Mouse (Mus musculus) intestine, embryonic 14.5 days (tissue): ENCODE data around the gene 9130019O22Rik. TPM values are rescaled to one million over a fixed set of nuclear protein-coding genes. Genes with fewer than 3 reads are reported as not detected.
A peak's percentile ranks its signal among the peaks of the same experiment; 100 is the strongest.
"Not testable (repeated sequence)": the region's sequence is repeated elsewhere in the genome, so short reads cannot be mapped to it uniquely, and the experiment has no call there.

Experiments used
- ATAC-seq: fragments of 200-750 bp; cut with Nextera tagmentation; replicated peaks from 2 replicates; pipeline ENCODE4 v1.8.0; 2017; ENCODE audit warnings: low read depth, moderate number of reproducible peaks, moderate TSS enrichment, moderate library complexity; ENCODE audit not compliant: low FRiP score, low TSS enrichment
- DNase-seq: peaks from one replicate; pipeline ENCODE4 v3.0.0-alpha.2; 2018; ENCODE audit warnings: low spot score
- H3K27ac ChIP-seq: fragments of 300-500 bp; sonication (generic); 2 replicates; pipeline ENCODE4 v1.5.1; 2014; ENCODE audit warnings: low read depth, mild to moderate bottlenecking, control low read depth
- H3K27me3 ChIP-seq: fragments of 300-500 bp; sonication (generic); replicated peaks from 2 replicates; pipeline ENCODE4 v1.6.1; 2014; ENCODE audit warnings: low read length, control low read depth; ENCODE audit not compliant: control insufficient read depth, insufficient read depth
- H3K36me3 ChIP-seq: fragments of 300-500 bp; sonication (generic); 2 replicates; pipeline ENCODE4 v1.6.1; 2014; ENCODE audit warnings: low read length, control low read depth; ENCODE audit not compliant: control insufficient read depth, insufficient read depth
- H3K4me1 ChIP-seq: fragments of 300-500 bp; sonication (generic); replicated peaks from 2 replicates; pipeline ENCODE4 v1.6.1; 2014; ENCODE audit warnings: low read length, control low read depth, mixed read lengths; ENCODE audit not compliant: control insufficient read depth, insufficient read depth
- H3K4me2 ChIP-seq: fragments of 300-500 bp; sonication (generic); 2 replicates; pipeline ENCODE4 v1.6.1; 2014; ENCODE audit warnings: low read length
- H3K4me3 ChIP-seq: fragments of 300-500 bp; sonication (generic); 2 replicates; pipeline ENCODE4 v1.5.1; 2014; ENCODE audit warnings: low read depth, low read length, control low read depth, mixed read lengths
- H3K9ac ChIP-seq: fragments of 300-500 bp; sonication (generic); 2 replicates; pipeline ENCODE4 v1.6.1; 2014; ENCODE audit warnings: mild to moderate bottlenecking, low read length
- H3K9me3 ChIP-seq: fragments of 300-500 bp; sonication (generic); 2 replicates; pipeline ENCODE4 v1.6.1; 2016; ENCODE audit warnings: low read length, control low read depth; ENCODE audit not compliant: control insufficient read depth
- WGBS: fragments of 180-500 bp; shearing (Covaris S2); extraction: QIAGEN DNeasy Blood & Tissue Kit; methylation state at CpG from one replicate; pipeline ENCODE4 v1.1.7; 2014; 5-methylcytosine and 5-hydroxymethylcytosine counted together
- polyA plus RNA-seq: library from polyadenylated mRNA; unstranded; fragments of >200 nt; fragmentation: Nextera tagmentation; extraction: Ambion mirVana; gene quantifications from 2 replicates; pipeline ENCODE4 v1.2.1, GENCODE M21; 2014

9130019O22Rik gene
- polyA plus RNA-seq, 1 experiment from 2014 or later, result 7.4 TPM

GRCm38 (mm10) chr7:127390306-127390705, 3.3 kb upstream of the 9130019O22Rik start:
- ATAC-seq, result no peak
- no peaks in the 10 kb centered on the region for H3K27me3 ChIP-seq
- no peaks in the 10 kb centered on the region for H3K9me3 ChIP-seq
- no peak overlapping the region for H3K27ac ChIP-seq
- H3K9ac ChIP-seq, result no peak overlapping the region
- H3K4me2 ChIP-seq, result no peak overlapping the region
- WGBS, result 77% methylated on average over 7 of the region's 7 CpGs
- no peak for DNase-seq
- no peak overlapping the region for H3K4me3 ChIP-seq
- peaks cover 12% of the 10 kb centered on the region for H3K4me1 ChIP-seq
- peaks cover 12% of the 10 kb centered on the region for H3K36me3 ChIP-seq

- H3K9ac ChIP-seq, H3K4me2 ChIP-seq, H3K4me3 ChIP-seq, H3K4me1 ChIP-seq, H3K27ac ChIP-seq, ATAC-seq, DNase-seq, H3K27me3 ChIP-seq, H3K9me3 ChIP-seq: not testable (repeated sequence)
- peaks cover 19% of the 10 kb centered on the region for H3K36me3 ChIP-seq
Measured at GRCm38 (mm10) chr7:127388201-127388600, 1.2 kb upstream of the 9130019O22Rik start.

DNA sequence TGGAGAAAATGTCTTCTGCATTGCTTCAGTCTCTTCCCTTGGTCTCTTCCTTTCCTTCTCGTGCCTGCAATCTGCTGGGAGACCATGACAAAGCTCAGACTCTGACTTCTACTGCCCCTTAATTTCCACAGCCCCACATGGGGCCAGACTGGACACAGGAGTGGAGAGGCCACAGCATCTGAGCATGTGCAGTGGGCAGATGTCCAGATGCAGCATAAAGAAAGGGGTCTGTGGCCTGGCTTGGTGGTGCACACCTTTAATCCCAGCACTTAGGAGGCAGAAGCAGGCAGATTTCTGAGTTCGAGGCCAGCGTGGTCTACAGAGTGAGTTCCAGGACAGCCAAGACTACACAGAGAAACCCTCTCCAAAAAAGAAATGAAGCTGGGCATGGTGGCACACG, 1.4 kb downstream of the 9130019O22Rik start:
- H3K4me2 ChIP-seq, H3K27me3 ChIP-seq, ATAC-seq, H3K4me1 ChIP-seq, DNase-seq, H3K27ac ChIP-seq, H3K36me3 ChIP-seq, H3K9me3 ChIP-seq, H3K9ac ChIP-seq, H3K4me3 ChIP-seq: not testable (repeated sequence)
- 84% methylated on average over 4 of the region's 4 CpGs for WGBS

DNA sequence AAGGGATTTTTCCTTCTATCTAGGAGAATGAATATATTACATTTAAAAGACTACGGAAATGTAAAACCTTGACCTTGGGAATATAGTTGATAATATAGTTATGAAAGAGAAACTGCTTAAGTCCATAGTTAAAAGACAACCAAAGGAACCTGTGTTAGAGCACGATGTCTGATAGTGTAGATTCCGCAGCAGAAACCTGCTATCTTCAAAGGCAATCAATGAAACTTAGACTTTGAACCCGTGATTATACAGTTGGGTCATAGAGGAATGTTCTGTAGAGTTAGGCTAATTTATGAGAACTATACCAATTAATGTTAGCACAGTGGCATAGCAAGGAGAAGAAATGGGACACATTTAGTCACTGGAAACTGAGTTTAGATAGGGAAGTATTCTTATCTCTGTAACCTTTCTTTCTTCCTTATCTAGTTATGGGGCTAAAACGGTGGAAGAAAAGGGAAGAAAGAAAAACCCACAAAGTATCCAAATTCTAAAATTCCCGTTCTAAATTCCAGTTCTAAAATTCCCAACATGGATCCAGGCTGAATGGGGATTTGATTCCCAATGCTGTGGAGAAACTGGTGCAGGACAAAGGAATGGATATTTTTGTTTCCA, 8.6 kb downstream of the 9130019O22Rik start:
- Histone ChIP-seq H3K9ac (no peak overlapping the region), H3K9me3 (no peaks in the 10 kb centered on the region), H3K4me1 (0 out of 2 replicates have a peak, but pooled peaks cover 4% of the 10 kb centered on the region), H3K4me3 (no peak overlapping the region), H3K27ac (no peak overlapping the region), H3K36me3 (peaks cover 7% of the 10 kb centered on the region), H3K4me2 (no peak overlapping the region), H3K27me3 (no peaks in the 10 kb centered on the region)
- ATAC-seq, result no peak
- DNase-seq, result no peak
- WGBS, result 61% methylated on average over 6 of the region's 6 CpGs

- H3K36me3 ChIP-seq, H3K27me3 ChIP-seq, H3K9me3 ChIP-seq, H3K4me1 ChIP-seq: not testable (repeated sequence)
- ATAC-seq (peak; percentile 93), DNase-seq (peak; percentile 90)
- Histone ChIP-seq H3K9ac (peak within 1 kb of the TSS; percentile 73), H3K27ac (peak within 1 kb of the TSS; percentile 59), H3K4me3 (peak within 1 kb of the TSS; percentile 76), H3K4me2 (peak within 1 kb of the TSS; percentile 62)
- WGBS, result 2% methylated on average over 45 of the region's 49 CpGs
Measured at GRCm38 (mm10) chr7:127375271-127376245, 11.4 kb downstream of the 9130019O22Rik start, which contains the start of gene Zfp747. TSS of gene Zfp747 (minus strand) at chr7:127376050.

DNA sequence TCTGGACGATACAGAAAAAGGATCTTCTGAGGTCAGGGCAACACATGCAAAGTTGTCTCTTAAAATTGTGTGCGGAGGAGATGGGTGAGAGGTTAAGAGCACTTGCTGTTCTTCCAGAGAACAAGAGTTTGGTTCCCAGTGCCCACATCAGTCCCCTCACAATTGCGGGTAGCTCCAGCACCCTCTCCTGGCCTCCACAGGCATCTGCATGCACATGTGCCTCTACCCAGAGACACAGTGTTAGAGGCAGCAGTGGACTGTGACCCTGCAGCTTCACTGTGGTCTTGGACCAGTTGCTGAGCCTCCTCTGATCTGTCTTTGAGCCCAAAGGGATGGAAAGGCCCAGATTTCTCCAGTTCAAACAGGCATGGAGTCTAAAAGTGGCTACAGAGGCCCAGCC, 15.1 kb downstream of the 9130019O22Rik start:
- not testable (repeated sequence) for H3K4me2 ChIP-seq, H3K27me3 ChIP-seq
- 78% methylated on average over 3 of the region's 3 CpGs for WGBS

GRCm38 (mm10) chr7:127371213-127371612, 15.8 kb downstream of the 9130019O22Rik start:
- no peak for ATAC-seq
- H3K4me1 ChIP-seq, result 0 out of 2 replicates have a peak, but pooled peaks cover 4% of the 10 kb centered on the region
- 0 out of 2 replicates have a peak, but pooled peaks cover 3% of the 10 kb centered on the region for H3K9me3 ChIP-seq
- H3K4me3 ChIP-seq, result no peak overlapping the region
- no peak overlapping the region for H3K9ac ChIP-seq
- 83% methylated on average over 2 of the region's 2 CpGs for WGBS
- H3K4me2 ChIP-seq, result no peak overlapping the region
- no peak for DNase-seq
- no peaks in the 10 kb centered on the region for H3K27me3 ChIP-seq
- peaks cover 9% of the 10 kb centered on the region; the same call in 1 of the 2 replicates for H3K36me3 ChIP-seq
- no peak overlapping the region for H3K27ac ChIP-seq

More for the DNA sequence above, 15.1 kb downstream of the 9130019O22Rik start:
- H3K9me3 ChIP-seq, H3K4me1 ChIP-seq, DNase-seq, H3K4me3 ChIP-seq, ATAC-seq, H3K9ac ChIP-seq, H3K27ac ChIP-seq, H3K36me3 ChIP-seq: not testable (repeated sequence)

GRCm38 (mm10) chr7:127366249-127366648, 20.7 kb downstream of the 9130019O22Rik start:
- WGBS, result 57% methylated on average over 3 of the region's 3 CpGs
- H3K27ac ChIP-seq, result no peak overlapping the region
- no peak overlapping the region for H3K4me2 ChIP-seq
- no peak overlapping the region for H3K4me3 ChIP-seq
- no peaks in the 10 kb centered on the region for H3K36me3 ChIP-seq
- no peak for DNase-seq
- no peak overlapping the region for H3K9ac ChIP-seq
- ATAC-seq, result no peak
- H3K27me3 ChIP-seq, result peaks cover 6% of the 10 kb centered on the region; the same call in 1 of the 2 replicates
- H3K4me1 ChIP-seq, result no peaks in the 10 kb centered on the region
- H3K9me3 ChIP-seq, result 0 out of 2 replicates have a peak, but pooled peaks cover 3% of the 10 kb centered on the region
